Mouse (Mus musculus) cerebellum, adult 9-10 months (tissue): ENCODE results near the gene Tmprss5.

Experiments
- DNase-seq: peaks from one replicate; pipeline ENCODE4 v3.0.0; 2022

Tmprss5 gene

DNA sequence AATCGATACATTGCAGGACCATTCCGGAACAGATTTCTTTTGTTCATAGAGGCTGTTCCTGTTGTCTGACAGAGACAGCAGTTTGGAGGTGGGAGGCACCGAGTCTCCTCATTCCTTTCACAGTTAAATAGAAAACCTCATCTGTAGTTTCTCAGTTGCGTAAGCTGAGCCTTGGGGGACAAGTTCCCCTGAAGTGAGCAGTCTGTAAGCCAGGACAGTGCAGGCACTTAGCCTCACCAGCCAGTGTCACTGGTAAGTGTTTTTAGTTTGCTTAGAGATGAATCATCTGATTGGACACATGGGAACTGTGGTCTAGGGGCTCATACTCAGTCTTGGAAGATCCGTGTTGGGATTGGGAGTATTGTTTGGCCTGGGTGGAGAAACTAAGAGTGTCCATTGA lies at the start of gene Tmprss5:
Tmprss5 (plus strand) TSS at position 154 of the 400 bp plus-strand sequence.
- DNase-seq: no peak

- DNase-seq: no peak
These were observed 46.3 kb upstream of the Tmprss5 start for GRCm38 (mm10) chr9:49034764-49035163.

- no peak for DNase-seq
These were observed 30.2 kb upstream of the Tmprss5 start for GRCm38 (mm10) chr9:49050901-49051300.

GRCm38 (mm10) chr9:49051349-49051748 lies 29.7 kb upstream of the Tmprss5 start:
- DNase-seq: peak; percentile 53

- DNase-seq: no peak
These were observed 27.0 kb upstream of the Tmprss5 start for GRCm38 (mm10) chr9:49054028-49054427.

GRCm38 (mm10) chr9:49055333-49056205 lies 25.5 kb upstream of the Tmprss5 start, which contains the start of gene Zw10:
TSS of gene Zw10 (plus strand) at chr9:49055613.
- DNase-seq: peak; percentile 95

DNA sequence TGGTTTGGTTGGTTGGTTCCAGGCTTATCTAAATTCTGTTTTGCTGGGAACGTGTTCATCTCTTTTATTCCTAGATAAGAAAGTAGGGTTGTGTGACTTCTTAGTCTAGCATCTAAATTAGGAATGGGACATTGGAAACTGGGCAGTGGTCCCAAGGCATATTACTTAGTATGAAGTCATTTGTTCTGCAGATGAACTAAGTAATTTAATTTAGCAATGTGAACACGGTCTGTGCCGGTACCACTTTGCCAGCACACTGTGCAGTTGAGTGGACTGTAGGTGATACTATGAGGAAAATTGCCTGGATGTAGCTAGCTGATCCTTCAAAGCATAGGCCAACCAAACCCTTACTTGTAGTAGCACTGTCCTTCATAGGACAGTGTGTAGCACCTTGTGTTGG lies 4.2 kb upstream of the Tmprss5 start:
- DNase-seq: no peak

GRCm38 (mm10) chr9:49081561-49081960 lies 501 bp downstream of the Tmprss5 start:
- DNase-seq: peak; percentile 78

DNA sequence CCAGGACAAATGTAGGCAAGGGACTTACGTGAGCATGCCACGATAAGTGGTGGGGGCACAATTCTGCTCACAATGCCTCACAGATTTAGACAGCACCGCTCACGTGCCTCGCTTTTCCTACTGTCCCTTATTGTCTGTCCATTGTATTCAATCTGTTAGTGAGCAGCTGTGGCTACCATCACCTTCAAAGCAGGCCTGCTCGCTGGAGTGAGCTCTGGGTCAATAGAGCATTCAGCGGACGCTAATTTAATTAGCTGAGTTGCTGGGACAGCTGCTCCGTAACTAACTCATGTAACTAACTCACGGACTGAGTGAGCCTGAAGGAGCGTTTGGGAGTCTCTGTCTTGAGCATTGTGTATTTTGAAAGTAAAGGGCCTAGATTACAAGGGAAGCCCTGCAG lies 6.3 kb downstream of the Tmprss5 start:
- DNase-seq: no peak

GRCm38 (mm10) chr9:49098871-49099270 lies 17.8 kb downstream of the Tmprss5 start:
- no peak for DNase-seq

DNA sequence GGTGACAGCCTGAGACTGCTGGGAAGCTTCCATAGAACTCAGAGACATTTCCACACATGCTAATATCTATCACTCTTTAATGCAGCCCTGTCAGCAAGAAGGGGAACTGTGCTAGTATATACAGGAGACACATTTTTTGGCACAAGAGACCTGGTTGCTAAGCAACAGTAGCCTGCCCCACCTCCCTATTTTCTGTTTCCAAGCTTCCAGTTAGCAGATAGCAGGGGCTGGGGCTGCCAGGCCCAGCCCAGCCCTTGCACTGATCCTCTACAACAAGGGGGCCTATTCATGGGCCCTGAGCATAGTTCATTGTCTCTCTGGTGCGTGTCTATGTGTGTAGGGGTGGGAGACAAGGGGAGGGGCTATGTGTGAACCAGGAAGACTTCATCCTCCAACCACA lies 21.3 kb downstream of the Tmprss5 start:
- DNase-seq: no peak

DNA sequence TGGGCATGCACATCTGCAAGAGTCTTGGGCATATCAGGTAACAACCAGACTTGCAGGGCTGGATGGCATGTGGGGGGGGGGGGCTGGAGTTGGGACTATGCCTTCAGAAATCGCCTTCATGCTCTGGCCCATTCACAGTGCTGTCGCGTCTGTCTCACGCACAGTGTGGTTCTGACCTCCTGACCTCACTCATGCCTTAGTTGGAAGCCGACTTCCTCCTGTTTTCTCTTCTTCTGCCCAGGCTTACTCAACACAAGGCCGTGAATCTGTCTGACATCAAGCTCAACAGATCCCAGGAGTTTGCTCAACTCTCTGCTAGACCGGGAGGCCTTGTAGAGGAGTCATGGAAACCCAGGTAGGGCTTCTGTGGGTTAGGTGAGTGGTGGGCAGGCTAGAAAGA lies 28.0 kb downstream of the Tmprss5 start:
- DNase-seq: no peak

GRCm38 (mm10) chr9:49110476-49111220 lies 29.6 kb downstream of the Tmprss5 start:
- no peak for DNase-seq

DNA sequence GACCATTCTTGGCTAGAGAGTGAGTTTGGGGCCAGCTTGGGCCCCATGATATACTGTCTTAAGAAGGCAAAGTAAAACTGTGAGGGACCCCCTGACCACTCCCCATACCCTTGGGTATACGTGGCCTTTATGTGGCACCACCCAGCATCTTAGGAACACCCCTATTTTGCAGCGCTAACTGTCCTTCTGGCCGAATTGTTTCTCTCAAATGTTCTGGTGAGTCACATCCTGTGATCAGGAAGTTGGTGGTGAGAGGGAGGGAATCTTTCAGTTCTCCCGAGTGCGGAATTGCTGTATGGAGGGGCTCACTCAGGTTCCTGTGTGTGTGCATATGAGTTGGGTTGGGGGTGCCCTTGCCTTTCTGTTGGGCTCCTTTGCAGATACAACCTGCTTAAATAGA lies 30.2 kb downstream of the Tmprss5 start:
- no peak for DNase-seq

DNA sequence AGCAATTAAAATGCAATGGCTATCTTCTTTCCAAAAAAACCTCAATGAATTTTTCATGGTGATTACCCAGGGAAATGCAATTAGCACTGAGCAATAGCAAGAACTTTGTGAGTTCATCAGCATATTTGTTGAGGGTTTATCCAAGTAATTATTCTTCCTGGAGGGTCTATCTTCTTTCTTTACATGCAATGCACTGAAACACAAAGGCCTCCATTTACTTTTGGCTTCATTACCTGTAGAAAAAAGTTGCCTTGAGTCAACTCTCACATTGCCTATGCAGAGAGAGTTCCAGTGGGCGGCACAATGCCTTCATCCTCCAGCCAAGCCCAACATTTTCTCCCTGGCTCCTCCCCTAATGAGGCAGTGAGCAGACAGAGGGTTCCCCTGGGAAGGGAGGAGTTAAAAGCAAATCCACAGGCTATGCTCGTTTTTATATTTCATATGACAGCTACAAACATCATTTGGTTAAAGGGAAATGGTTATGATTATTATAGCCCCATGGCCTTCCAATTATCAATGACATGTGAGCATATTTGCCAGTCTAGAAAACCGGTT lies 37.3 kb downstream of the Tmprss5 start:
- DNase-seq: no peak

GRCm38 (mm10) chr9:49119759-49120158 lies 38.7 kb downstream of the Tmprss5 start:
- peak; percentile 31 for DNase-seq

DNA sequence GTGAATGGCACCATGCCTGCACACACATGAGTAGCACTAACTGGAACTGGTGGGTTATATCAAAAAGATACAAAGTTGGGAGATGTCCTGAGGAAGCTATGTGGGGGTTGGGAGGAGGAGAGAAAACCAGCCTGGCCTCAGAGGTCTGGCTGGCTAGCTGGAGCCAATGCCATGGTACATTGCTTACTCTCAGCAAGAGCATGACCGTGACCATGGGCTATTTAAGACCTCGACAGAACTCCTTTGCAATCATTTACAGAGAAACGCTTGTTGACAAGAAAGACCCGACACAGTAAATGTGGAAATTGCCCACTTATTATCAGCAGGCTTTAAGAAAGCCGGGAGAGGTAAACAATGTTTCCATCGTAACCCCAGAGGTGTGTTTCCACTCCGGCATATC lies 44.6 kb downstream of the Tmprss5 start:
- no peak for DNase-seq

- DNase-seq: no peak
These were observed 49.5 kb downstream of the Tmprss5 start for GRCm38 (mm10) chr9:49130514-49131010.

DNA sequence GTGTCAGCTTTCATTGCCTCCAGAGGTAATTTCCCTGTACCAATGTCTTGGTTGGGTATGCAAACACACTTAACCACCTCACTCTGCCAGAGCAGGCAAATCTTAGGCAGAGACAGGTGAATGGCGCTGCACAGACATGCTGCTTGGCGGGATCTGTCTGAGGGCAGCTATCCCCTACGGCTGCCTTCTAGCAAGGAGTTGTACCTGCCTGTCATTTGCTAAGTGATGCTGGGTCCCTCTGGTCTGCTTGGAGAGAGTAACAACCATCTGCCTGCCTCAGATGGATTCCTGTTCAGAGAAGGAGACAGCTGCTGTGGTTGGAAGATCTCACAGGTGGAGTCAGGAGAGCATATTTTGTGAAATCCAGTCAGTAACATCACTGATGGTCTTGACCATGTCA lies 62.8 kb downstream of the Tmprss5 start:
- DNase-seq: no peak

- peak; percentile 4 for DNase-seq
These were observed 64.7 kb downstream of the Tmprss5 start for GRCm38 (mm10) chr9:49145776-49146175.

GRCm38 (mm10) chr9:49147031-49147430 lies 66.0 kb downstream of the Tmprss5 start:
- DNase-seq: no peak
